Mouse (Mus musculus) liver, postnatal 0 days (tissue): ENCODE results near the gene Larp4b. TPM values are rescaled to one million over a fixed set of nuclear protein-coding genes. Genes with fewer than 3 reads are reported as not detected.

ENCODE experiments used
- ATAC-seq: fragments of 200-750 bp; cut with Nextera tagmentation; 2 replicates; pipeline ENCODE4 v1.8.0; 2017; ENCODE audit warnings: mild to moderate bottlenecking, moderate library complexity
- DNase-seq: peaks from one replicate; pipeline ENCODE4 v3.0.0-alpha.2; 2016
- H3K27ac ChIP-seq: fragments of 300-500 bp; sonication (generic); 2 replicates; pipeline ENCODE4 v1.5.1; 2014; ENCODE audit warnings: antibody characterized with exemption, moderate library complexity, mild to moderate bottlenecking, low read depth
- H3K27me3 ChIP-seq: fragments of 300-500 bp; sonication (generic); 2 replicates; pipeline ENCODE4 v1.6.1; 2014; ENCODE audit warnings: low read length, control low read depth, mixed read lengths; ENCODE audit not compliant: insufficient read depth
- H3K36me3 ChIP-seq: fragments of 300-500 bp; sonication (generic); replicated peaks from 2 replicates; pipeline ENCODE4 v1.6.1; 2014; ENCODE audit warnings: mild to moderate bottlenecking, control low read depth, low read length, moderate library complexity, mixed read lengths; ENCODE audit not compliant: insufficient read depth
- H3K4me1 ChIP-seq: fragments of 300-500 bp; sonication (generic); 2 replicates; pipeline ENCODE4 v1.6.1; 2014; ENCODE audit warnings: antibody characterized with exemption, mild to moderate bottlenecking, control low read depth; ENCODE audit not compliant: insufficient read depth
- H3K4me2 ChIP-seq: fragments of 300-500 bp; sonication (generic); 2 replicates; pipeline ENCODE4 v1.6.1; 2014; ENCODE audit warnings: low read depth, mild to moderate bottlenecking, low read length, moderate library complexity, mixed read lengths
- H3K4me3 ChIP-seq: fragments of 300-500 bp; sonication (generic); 2 replicates; pipeline ENCODE4 v1.5.1; 2014; ENCODE audit warnings: low read depth, low read length
- H3K9ac ChIP-seq: fragments of 300-500 bp; sonication (generic); replicated peaks from 2 replicates; pipeline ENCODE4 v1.6.1; 2014; ENCODE audit warnings: mild to moderate bottlenecking, moderate library complexity
- H3K9me3 ChIP-seq: fragments of 300-500 bp; sonication (generic); 2 replicates; pipeline ENCODE4 v1.6.1; 2016; ENCODE audit warnings: mild to moderate bottlenecking, control low read depth, low read length, mixed read lengths
- CTCF ChIP-seq: sonication (generic); IDR thresholded peaks from 2 replicates; pipeline ENCODE4 v1.5.1; 2016; ENCODE audit warnings: antibody characterized with exemption, low read depth
- EP300 ChIP-seq: IDR thresholded peaks from 2 replicates; pipeline ENCODE4 v1.6.1; 2016; ENCODE audit warnings: antibody characterized with exemption, low read depth, mild to moderate bottlenecking
- WGBS: fragments of 180-500 bp; shearing (Covaris S2); extraction: QIAGEN DNeasy Blood & Tissue Kit; methylation state at CpG from one replicate; pipeline ENCODE4 v1.1.7; 2014; ENCODE audit not compliant: insufficient replicate concordance; 5-methylcytosine and 5-hydroxymethylcytosine counted together
- polyA plus RNA-seq: library from polyadenylated mRNA; unstranded; fragments of >200 nt; fragmentation: Nextera tagmentation; extraction: Ambion mirVana; gene quantifications from 2 replicates; pipeline ENCODE4 v1.2.1, GENCODE M21; 2015

The Larp4b gene
- polyA plus RNA-seq, 1 experiment from 2014 or later: 20.3 TPM

- Histone ChIP-seq H3K4me3 (no peak overlapping the region), H3K4me1 (0 out of 2 replicates have a peak, but pooled peaks cover 2% of the 10 kb centered on the region), H3K27ac (no peak overlapping the region), H3K9me3 (no peaks in the 10 kb centered on the region), H3K27me3 (no peaks in the 10 kb centered on the region), H3K4me2 (no peak overlapping the region), H3K9ac (no peak overlapping the region), H3K36me3 (no peaks in the 10 kb centered on the region)
- DNase-seq (no peak), ATAC-seq (no peak)
- TF ChIP-seq EP300 (no peak), CTCF (no peak)
- 65% methylated on average over 2 of the region's 2 CpGs for WGBS
Measured at GRCm38 (mm10) chr13:9064196-9064595, 29.5 kb upstream of the Larp4b start.

GRCm38 (mm10) chr13:9066107-9066506 lies 27.6 kb upstream of the Larp4b start:
- no peak for DNase-seq
- Histone ChIP-seq H3K27ac (no peak overlapping the region), H3K4me2 (no peak overlapping the region), H3K9me3 (no peaks in the 10 kb centered on the region), H3K27me3 (no peaks in the 10 kb centered on the region), H3K9ac (no peak overlapping the region), H3K4me3 (no peak overlapping the region), H3K36me3 (no peaks in the 10 kb centered on the region), H3K4me1 (0 out of 2 replicates have a peak, but pooled peaks cover 2% of the 10 kb centered on the region)
- no peak for ATAC-seq
- 81% methylated on average over 5 of the region's 5 CpGs for whole genome bisulfite sequencing
- no peak for TF ChIP-seq CTCF
- no peak for TF ChIP-seq EP300

GRCm38 (mm10) chr13:9071008-9071407 lies 22.7 kb upstream of the Larp4b start:
- H3K4me3 ChIP-seq: no peak overlapping the region
- H3K4me2 ChIP-seq: no peak overlapping the region
- 0 out of 2 replicates have a peak, but pooled peaks cover 2% of the 10 kb centered on the region for H3K4me1 ChIP-seq
- WGBS: 80% methylated on average over 8 of the region's 9 CpGs
- ATAC-seq (no peak), DNase-seq (no peak)
- H3K27me3 ChIP-seq: no peaks in the 10 kb centered on the region
- no peaks in the 10 kb centered on the region for H3K36me3 ChIP-seq
- H3K9ac ChIP-seq: no peak overlapping the region
- no peaks in the 10 kb centered on the region for H3K9me3 ChIP-seq
- no peak overlapping the region for H3K27ac ChIP-seq
- TF ChIP-seq CTCF: no peak
- TF ChIP-seq EP300: no peak

- Histone ChIP-seq H3K4me1 (no peaks in the 10 kb centered on the region), H3K9me3 (no peaks in the 10 kb centered on the region), H3K9ac (no peak overlapping the region), H3K36me3 (no peaks in the 10 kb centered on the region), H3K4me3 (no peak overlapping the region), H3K27ac (no peak overlapping the region), H3K4me2 (no peak overlapping the region), H3K27me3 (no peaks in the 10 kb centered on the region)
- TF ChIP-seq CTCF (no peak), EP300 (no peak)
- ATAC-seq: peak; percentile 44; the same call in 1 of the 2 replicates
- DNase-seq: peak; percentile 47
- 61% methylated on average over 4 of the region's 4 CpGs for WGBS
Measured at GRCm38 (mm10) chr13:9073818-9074217, 19.9 kb upstream of the Larp4b start.

- Histone ChIP-seq H3K4me2 (peak overlapping the region; percentile 40), H3K4me3 (peak overlapping the region; percentile 8; the same call in 1 of the 2 replicates), H3K9me3 (no peaks in the 10 kb centered on the region), H3K27me3 (no peaks in the 10 kb centered on the region), H3K9ac (no peak overlapping the region), H3K36me3 (no peaks in the 10 kb centered on the region), H3K4me1 (no peaks in the 10 kb centered on the region), H3K27ac (peak overlapping the region; percentile 73)
- 66% methylated on average over 7 of the region's 7 CpGs for WGBS
- TF ChIP-seq EP300: no peak
- no peak for TF ChIP-seq CTCF
- DNase-seq (peak; percentile 22), ATAC-seq (peak; percentile 92)
Measured at GRCm38 (mm10) chr13:9075825-9076592, 17.7 kb upstream of the Larp4b start.

GRCm38 (mm10) chr13:9082128-9082883 lies 11.4 kb upstream of the Larp4b start:
- H3K4me1 ChIP-seq: no peaks in the 10 kb centered on the region
- H3K9ac ChIP-seq: no peak overlapping the region
- peak; percentile 31; the same call in 1 of the 2 replicates for ATAC-seq
- no peaks in the 10 kb centered on the region for H3K27me3 ChIP-seq
- no peak overlapping the region for H3K4me2 ChIP-seq
- no peaks in the 10 kb centered on the region for H3K9me3 ChIP-seq
- no peaks in the 10 kb centered on the region for H3K36me3 ChIP-seq
- no peak overlapping the region for H3K4me3 ChIP-seq
- H3K27ac ChIP-seq: no peak overlapping the region
- no peak for DNase-seq
- no peak for TF ChIP-seq CTCF
- no peak for TF ChIP-seq EP300
- 66% methylated on average over 14 of the region's 14 CpGs for WGBS
